Mouse (Mus musculus): ENCODE results near the gene Gramd1a.

GRCm38 (mm10) chr7:31175096-31175495 lies 19.4 kb upstream of the Gramd1a start:
- TF ChIP-seq CTCF (IDR thresholded peaks at IDR 0.05; ENCODE audit: low read depth, low read length), result no peak
- no peak for TF ChIP-seq POLR2A (IDR thresholded peaks at IDR 0.05; ENCODE audit: extremely low read depth, insufficient read depth, low read length)
